Mouse (Mus musculus): ENCODE measurements around the gene Sucla2. TPM values are rescaled to one million over a fixed set of nuclear protein-coding genes. Genes with fewer than 3 reads are reported as not detected.

Sucla2 gene
- polyA plus RNA-seq, 1 experiment, result 143 TPM

GRCm38 (mm10) chr14:73502591-73503184, 22.4 kb upstream of the Sucla2 start:
- TF ChIP-seq POLR2A (IDR thresholded peaks at IDR 0.05; ENCODE audit: control insufficient read depth, low read depth, low read length) (no peak), CTCF (IDR thresholded peaks at IDR 0.05; ENCODE audit: control insufficient read depth, insufficient read depth, insufficient replicate concordance, low read depth, low read length) (no peak)
- Histone ChIP-seq H3K27me3 (ENCODE audit: control insufficient read depth, insufficient read depth, low read length) (no peaks in the 10 kb centered on the region), H3K4me3 (ENCODE audit: control insufficient read depth, low read depth, low read length) (no peak overlapping the region), H3K27ac (ENCODE audit: control insufficient read depth, insufficient read depth, low read depth, low read length) (peak overlapping the region; percentile 81), H3K36me3 (ENCODE audit: control insufficient read depth, insufficient read depth, low read length) (no peaks in the 10 kb centered on the region), H3K4me1 (ENCODE audit: control insufficient read depth, insufficient read depth, low read length) (peaks cover 4% of the 10 kb centered on the region)

DNA sequence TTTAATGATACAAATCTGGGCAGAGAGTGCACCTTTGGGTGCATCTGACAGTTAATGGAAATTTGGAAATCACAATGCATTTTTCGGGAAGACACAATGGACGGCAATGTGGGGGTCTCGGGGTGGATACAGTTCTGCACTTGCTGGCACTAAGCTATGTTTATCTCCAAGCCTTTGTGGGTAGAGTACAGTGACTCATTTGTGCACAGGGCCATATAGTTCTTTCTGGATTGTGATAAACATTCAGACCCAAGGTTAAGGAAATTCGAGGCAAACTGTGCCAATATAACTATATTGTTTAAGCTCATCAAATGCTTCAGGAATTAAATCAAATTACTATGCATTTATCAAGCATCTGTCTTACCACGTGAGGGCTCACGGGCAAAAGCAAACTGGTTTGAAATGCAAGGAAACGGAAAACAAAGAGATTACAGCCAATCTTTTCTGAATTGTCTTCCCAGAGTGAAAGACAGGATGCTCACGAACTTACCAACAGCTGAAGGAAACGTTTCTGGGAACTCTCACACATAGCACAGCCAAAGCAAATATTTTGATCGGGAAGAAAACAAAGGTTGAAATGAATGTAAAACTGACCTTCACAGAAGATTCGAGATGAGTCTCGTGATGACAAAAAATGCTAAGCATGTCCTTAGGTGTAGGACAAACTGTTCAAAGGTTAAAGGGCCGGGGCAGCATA, 21.7 kb upstream of the Sucla2 start:
- Histone ChIP-seq H3K4me1 (ENCODE audit: control insufficient read depth, insufficient read depth, low read length) (peaks cover 8% of the 10 kb centered on the region), H3K4me3 (ENCODE audit: control insufficient read depth, low read depth, low read length) (no peak overlapping the region), H3K27ac (ENCODE audit: control insufficient read depth, insufficient read depth, low read depth, low read length) (peak overlapping the region; percentile 81), H3K27me3 (ENCODE audit: control insufficient read depth, insufficient read depth, low read length) (no peaks in the 10 kb centered on the region), H3K36me3 (ENCODE audit: control insufficient read depth, insufficient read depth, low read length) (no peaks in the 10 kb centered on the region)
- no peak for TF ChIP-seq POLR2A (IDR thresholded peaks at IDR 0.05; ENCODE audit: control insufficient read depth, low read depth, low read length)
- TF ChIP-seq CTCF (IDR thresholded peaks at IDR 0.05; ENCODE audit: control insufficient read depth, insufficient read depth, insufficient replicate concordance, low read depth, low read length), result no peak

- Histone ChIP-seq H3K36me3 (ENCODE audit: control insufficient read depth, insufficient read depth, low read length) (no peaks in the 10 kb centered on the region; the same call in 1 of the 2 replicates), H3K27ac (ENCODE audit: control insufficient read depth, insufficient read depth, low read depth, low read length) (peak overlapping the region; percentile 32; the same call in 1 of the 2 replicates), H3K4me1 (ENCODE audit: control insufficient read depth, insufficient read depth, low read length) (peaks cover 13% of the 10 kb centered on the region), H3K27me3 (ENCODE audit: control insufficient read depth, insufficient read depth, low read length) (no peaks in the 10 kb centered on the region), H3K4me3 (ENCODE audit: control insufficient read depth, low read depth, low read length) (no peak overlapping the region)
- no peak for TF ChIP-seq POLR2A (IDR thresholded peaks at IDR 0.05; ENCODE audit: control insufficient read depth, low read depth, low read length)
- TF ChIP-seq CTCF (IDR thresholded peaks at IDR 0.05; ENCODE audit: control insufficient read depth, insufficient read depth, insufficient replicate concordance, low read depth, low read length), result no peak
Measured at GRCm38 (mm10) chr14:73506283-73506682, 18.8 kb upstream of the Sucla2 start.

DNA sequence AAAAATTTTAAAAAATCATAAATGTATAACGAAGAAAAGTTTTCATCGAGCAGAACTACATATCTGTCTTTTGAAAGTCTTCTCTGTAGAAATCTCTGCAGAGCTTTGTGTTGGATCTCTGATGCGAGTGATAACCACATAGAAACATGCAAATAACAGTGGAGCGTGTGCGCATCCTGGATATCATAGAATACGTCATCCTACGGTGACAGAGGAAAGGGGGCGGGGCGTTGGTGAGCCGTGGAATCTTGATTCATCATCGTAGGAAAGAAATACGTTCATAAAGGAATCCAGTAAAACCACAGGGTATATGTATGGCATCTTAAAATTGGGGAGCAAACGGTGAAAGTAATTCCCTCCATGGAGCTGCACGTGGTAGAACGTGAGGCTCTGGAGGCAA, 17.9 kb upstream of the Sucla2 start:
- H3K4me3 ChIP-seq (ENCODE audit: control insufficient read depth, low read depth, low read length), result no peak overlapping the region
- peaks cover 13% of the 10 kb centered on the region for H3K4me1 ChIP-seq (ENCODE audit: control insufficient read depth, insufficient read depth, low read length)
- TF ChIP-seq POLR2A (IDR thresholded peaks at IDR 0.05; ENCODE audit: control insufficient read depth, low read depth, low read length) (no peak), CTCF (IDR thresholded peaks at IDR 0.05; ENCODE audit: control insufficient read depth, insufficient read depth, insufficient replicate concordance, low read depth, low read length) (no peak)
- no peak overlapping the region for H3K27ac ChIP-seq (ENCODE audit: control insufficient read depth, insufficient read depth, low read depth, low read length)
- no peaks in the 10 kb centered on the region; the same call in 1 of the 2 replicates for H3K36me3 ChIP-seq (ENCODE audit: control insufficient read depth, insufficient read depth, low read length)
- no peaks in the 10 kb centered on the region for H3K27me3 ChIP-seq (ENCODE audit: control insufficient read depth, insufficient read depth, low read length)

GRCm38 (mm10) chr14:73507702-73508376, 17.3 kb upstream of the Sucla2 start:
- H3K27ac ChIP-seq (ENCODE audit: control insufficient read depth, insufficient read depth, low read depth, low read length), result peak overlapping the region; percentile 12; the same call in 1 of the 2 replicates
- peak overlapping the region; percentile 43 for H3K4me3 ChIP-seq (ENCODE audit: control insufficient read depth, low read depth, low read length)
- H3K4me1 ChIP-seq (ENCODE audit: control insufficient read depth, insufficient read depth, low read length), result peaks cover 15% of the 10 kb centered on the region
- no peak for TF ChIP-seq CTCF (IDR thresholded peaks at IDR 0.05; ENCODE audit: control insufficient read depth, insufficient read depth, insufficient replicate concordance, low read depth, low read length)
- no peak for TF ChIP-seq POLR2A (IDR thresholded peaks at IDR 0.05; ENCODE audit: control insufficient read depth, low read depth, low read length)
- H3K36me3 ChIP-seq (ENCODE audit: control insufficient read depth, insufficient read depth, low read length), result no peaks in the 10 kb centered on the region; the same call in 1 of the 2 replicates
- no peaks in the 10 kb centered on the region for H3K27me3 ChIP-seq (ENCODE audit: control insufficient read depth, insufficient read depth, low read length)

DNA sequence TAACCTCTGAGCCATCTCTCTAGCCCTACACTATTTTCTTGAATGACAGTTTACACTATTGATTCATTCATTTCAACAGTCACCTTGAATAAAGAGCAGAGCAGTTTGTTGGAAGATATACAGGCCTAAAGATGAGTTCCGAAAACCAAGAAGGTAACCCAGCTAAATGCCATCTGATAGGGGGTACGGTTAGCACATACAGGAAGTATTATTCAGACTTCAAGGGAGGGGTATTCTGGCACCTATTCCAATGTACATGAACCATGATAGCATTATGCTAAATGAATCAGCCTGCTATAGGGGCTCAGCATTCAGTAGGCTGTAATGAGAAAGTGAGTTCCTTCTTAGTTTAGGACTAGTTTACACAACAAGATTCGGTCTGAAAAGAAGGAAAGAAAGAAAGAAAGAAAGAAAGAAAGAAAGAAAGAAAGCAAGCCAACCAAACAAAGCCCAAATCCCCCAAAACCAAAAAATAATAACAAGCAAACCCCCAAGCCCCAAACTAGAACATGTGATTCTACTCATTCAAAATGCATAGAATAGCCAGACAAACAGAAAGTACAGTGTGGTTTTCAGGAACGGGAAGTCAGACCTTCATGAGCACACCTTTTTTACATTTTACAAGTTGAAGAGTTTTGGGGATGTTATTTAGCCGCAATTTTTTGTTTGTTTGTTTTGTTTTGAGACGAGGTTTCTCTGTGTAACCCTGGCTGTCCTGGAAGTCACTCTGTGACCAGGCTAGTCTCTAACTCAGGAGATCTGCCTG, 16.3 kb upstream of the Sucla2 start:
- H3K27me3 ChIP-seq (ENCODE audit: control insufficient read depth, insufficient read depth, low read length), result no peaks in the 10 kb centered on the region
- TF ChIP-seq CTCF (IDR thresholded peaks at IDR 0.05; ENCODE audit: control insufficient read depth, insufficient read depth, insufficient replicate concordance, low read depth, low read length) (no peak), POLR2A (IDR thresholded peaks at IDR 0.05; ENCODE audit: control insufficient read depth, low read depth, low read length) (no peak)
- peaks cover 15% of the 10 kb centered on the region for H3K4me1 ChIP-seq (ENCODE audit: control insufficient read depth, insufficient read depth, low read length)
- no peak overlapping the region for H3K4me3 ChIP-seq (ENCODE audit: control insufficient read depth, low read depth, low read length)
- no peak overlapping the region for H3K27ac ChIP-seq (ENCODE audit: control insufficient read depth, insufficient read depth, low read depth, low read length)
- H3K36me3 ChIP-seq (ENCODE audit: control insufficient read depth, insufficient read depth, low read length), result no peaks in the 10 kb centered on the region; the same call in 1 of the 2 replicates
